12 mouse cellular contexts compared by ENCODE assay signal in genomic region chr13:109775197-109775596, GRCm38 (mm10).
DNase-seq lines count a peak whose midpoint lies in the region; ATAC-seq and TF ChIP-seq lines count a peak whose summit lies in the region.
"Had no signal": no experiment of that assay in that cellular context is flagged by ENCODE, and none has a peak within 500 bp of the region (broad histone marks: within the 10 kb centered on the region; RNA-seq: fewer than 3 reads in every experiment).

No protein-coding gene starts in this region.

- no peak for ATAC-seq in heart, postnatal 0 days (ENCODE audit: insufficient read depth, low read depth)
- ATAC-seq in liver, embryonic 13.5 days (ENCODE audit: low read depth), result no peak; the same call in 1 of the 2 replicates
- ATAC-seq in cerebellum, adult (ENCODE audit: insufficient number of reproducible peaks, low FRiP score, low TSS enrichment), result no peak

- 21% methylated on average over 5 of the region's 5 CpGs for WGBS in heart, postnatal 0 days
- WGBS in liver, embryonic 13.5 days (ENCODE audit: insufficient replicate concordance), result 27% methylated on average over 5 of the region's 5 CpGs

- TF ChIP-seq EP300 in heart, postnatal 0 days (IDR thresholded peaks at IDR 0.05; ENCODE audit: low read depth), result no peak

- no peaks in the 10 kb centered on the region for H3K9me3 ChIP-seq in heart, postnatal 0 days (replicated peaks; ENCODE audit: control insufficient read depth, low read length)
- H3K9me3 ChIP-seq in liver, embryonic 13.5 days (replicated peaks), result no peaks in the 10 kb centered on the region
- H3K9me3 ChIP-seq: stomach, embryonic 15.5 days had no signal

- H3K4me3 ChIP-seq in heart, postnatal 0 days (ENCODE audit: low read depth, low read length), result no peak overlapping the region
- H3K4me3 ChIP-seq in liver, embryonic 13.5 days (replicated peaks), result no peak overlapping the region

- peak; percentile 30 for DNase-seq in adrenal gland, postnatal 14 days
- DNase-seq in adrenal gland, adult 2 months, result no peak
- DNase-seq in heart, postnatal 0 days (ENCODE audit: low spot score), result peak; percentile 30
- no peak for DNase-seq in heart, adult 11 months
- DNase-seq in R1 (ENCODE audit: low read depth, low spot score), result peak; percentile 84
- DNase-seq in liver, embryonic 13.5 days, result no peak
- DNase-seq in layer of hippocampus, adult 8-10 months (ENCODE audit: low spot score in 2 of 2), result no peak
- DNase-seq: kidney, postnatal 10 days; lung, adult 18-20 months; right cerebral cortex, adult 18-20 months had no signal

- no peak for TF ChIP-seq CTCF in heart, postnatal 0 days (IDR thresholded peaks at IDR 0.05; ENCODE audit: low read depth)

- no peaks in the 10 kb centered on the region for H3K27me3 ChIP-seq in heart, postnatal 0 days (ENCODE audit: control insufficient read depth, insufficient read depth, low read length)
- H3K27me3 ChIP-seq in liver, embryonic 13.5 days, result no peaks in the 10 kb centered on the region
- H3K27me3 ChIP-seq: stomach, embryonic 15.5 days had no signal

- peaks cover 12% of the 10 kb centered on the region; the same call in 1 of the 2 replicates for H3K4me1 ChIP-seq in heart, postnatal 0 days (ENCODE audit: control insufficient read depth, insufficient read depth)
- peaks cover 29% of the 10 kb centered on the region for H3K4me1 ChIP-seq in liver, embryonic 13.5 days (replicated peaks)

- H3K27ac ChIP-seq in heart, postnatal 0 days (ENCODE audit: low read depth), result peak overlapping the region; percentile 65; the same call in 1 of the 2 replicates
- H3K27ac ChIP-seq in liver, embryonic 13.5 days, result peak overlapping the region; percentile 36

- peaks cover 5% of the 10 kb centered on the region for H3K36me3 ChIP-seq in heart, postnatal 0 days (replicated peaks; ENCODE audit: control insufficient read depth, insufficient read depth, low read length)
- peaks cover 32% of the 10 kb centered on the region for H3K36me3 ChIP-seq in liver, embryonic 13.5 days
- H3K36me3 ChIP-seq: stomach, embryonic 15.5 days had no signal

- no peak overlapping the region for H3K9ac ChIP-seq in heart, postnatal 0 days (replicated peaks; ENCODE audit: low read depth, low read length)
- no peak overlapping the region for H3K9ac ChIP-seq in liver, embryonic 13.5 days
- H3K9ac ChIP-seq: stomach, embryonic 15.5 days had no signal

- no peak overlapping the region for H3K4me2 ChIP-seq in heart, postnatal 0 days (ENCODE audit: low read depth, low read length)
- peak overlapping the region; percentile 57 for H3K4me2 ChIP-seq in liver, embryonic 13.5 days

Comparison
In these comparisons a context has a peak if more than half of its experiments do, and no peak if none do; other contexts are left out.
1. DNase-seq: peak in adrenal gland, postnatal 14 days (single experiment), heart, postnatal 0 days (single experiment) and R1 (single experiment); none in adrenal gland, adult 2 months (single experiment), heart, adult 11 months (single experiment), liver, embryonic 13.5 days (single experiment) and layer of hippocampus, adult 8-10 months (0 of 2).